Mouse (Mus musculus): Measurements from ENCODE around the gene Fsip1.

- TF ChIP-seq CTCF (IDR thresholded peaks at IDR 0.05; ENCODE audit: control insufficient read depth, insufficient read depth, low read length) (no peak), POLR2A (IDR thresholded peaks at IDR 0.05; ENCODE audit: borderline replicate concordance, control insufficient read depth, low read depth, low read length) (no peak)
Measured at GRCm38 (mm10) chr2:118201983-118202382, 54.8 kb downstream of the Fsip1 start.
